16 mouse cellular contexts compared by ENCODE assay signal in genomic region chr2:58035635-58036034, GRCm38 (mm10). TPM values are rescaled to one million over a fixed set of nuclear protein-coding genes. Genes with fewer than 3 reads are reported as not detected.
"Had no signal": no experiment of that assay in that cellular context is flagged by ENCODE, and none has a peak within 500 bp of the region (broad histone marks: within the 10 kb centered on the region; RNA-seq: fewer than 3 reads in every experiment).

No protein-coding gene starts in this region.

- ATAC-seq: intestine, embryonic 15.5 days; midbrain, embryonic 16.5 days had no signal

- H3K4me3 ChIP-seq: intestine, embryonic 15.5 days; left cerebral cortex, adult 2 months; limb, embryonic 15.5 days; lung, embryonic 15.5 days; midbrain, embryonic 12.5 days; neural tube, embryonic 15.5 days had no signal

- H3K4me1 ChIP-seq: intestine, embryonic 15.5 days; limb, embryonic 15.5 days; lung, embryonic 15.5 days; midbrain, embryonic 12.5 days; neural tube, embryonic 15.5 days had no signal

- DNase-seq: kidney, adult 18-20 months; kidney, postnatal 10 days; lung, postnatal 14 days; thymus, postnatal 4 days had no signal

- H3K27me3 ChIP-seq: intestine, embryonic 15.5 days; limb, embryonic 15.5 days; lung, embryonic 15.5 days; neural tube, embryonic 15.5 days had no signal

- H3K27ac ChIP-seq: intestine, embryonic 15.5 days; left cerebral cortex, adult 2 months; limb, embryonic 15.5 days; lung, embryonic 15.5 days; midbrain, embryonic 12.5 days; neural tube, embryonic 15.5 days; stomach, postnatal 0 days had no signal

- H3K4me2 ChIP-seq: intestine, embryonic 15.5 days; limb, embryonic 15.5 days; lung, embryonic 15.5 days; midbrain, embryonic 12.5 days; neural tube, embryonic 15.5 days had no signal

- H3K9ac ChIP-seq: intestine, embryonic 15.5 days; limb, embryonic 15.5 days; lung, embryonic 15.5 days; midbrain, embryonic 12.5 days; neural tube, embryonic 15.5 days had no signal

- H3K36me3 ChIP-seq: intestine, embryonic 15.5 days; limb, embryonic 15.5 days; lung, embryonic 15.5 days; midbrain, embryonic 12.5 days; neural tube, embryonic 15.5 days had no signal

- H3K9me3 ChIP-seq: intestine, embryonic 15.5 days; limb, embryonic 15.5 days; lung, embryonic 15.5 days; midbrain, embryonic 12.5 days; neural tube, embryonic 15.5 days had no signal

RNA-seq across cellular contexts. Expression of gene Ermn, which starts 17.0 kb away (rescaled TPM):
- polyA plus RNA-seq: kidney, embryonic 14.5 days; large intestine, adult 2 months; liver, embryonic 16.5 days; lung, embryonic 15.5 days; neural tube, embryonic 11.5 days had no signal

RNA-seq across cellular contexts. Expression of gene Galnt5, which starts 38.0 kb away (rescaled TPM):
- total RNA-seq: left cerebral cortex, adult 2 months had no signal
- polyA plus RNA-seq: midbrain, embryonic 16.5 days had no signal
